Mouse (Mus musculus) spleen, postnatal 0 days (tissue): ENCODE measurements around the gene Gm4763. TPM values are rescaled to one million over a fixed set of nuclear protein-coding genes. Genes with fewer than 3 reads are reported as not detected.

ENCODE experiments used
- polyA plus RNA-seq: library from polyadenylated mRNA; unstranded; fragments of >200 nt; fragmentation: Nextera tagmentation; extraction: Ambion mirVana; gene quantifications from 2 replicates; pipeline ENCODE4 v1.2.1, GENCODE M21; 2015

Gene Gm4763
- polyA plus RNA-seq, result not detected in 2 replicates

GRCm38 (mm10) chr7:24726808-24727207 lies at the start of gene Gm4763:
Gm4763 (minus strand) TSS chr7:24726908.

GRCm38 (mm10) chr7:24760211-24760610 lies 33.5 kb upstream of the Gm4763 start, which contains the start of gene Cd177:
Cd177 (minus strand) TSS chr7:24760311.

GRCm38 (mm10) chr7:24708832-24709292 lies 17.8 kb downstream of the Gm4763 start, which contains the start of gene BC049730:
BC049730 (plus strand) TSS chr7:24709242.

GRCm38 (mm10) chr7:24676575-24676974 lies 50.1 kb downstream of the Gm4763 start, which contains the start of gene Tex101:
Tex101 (minus strand) TSS chr7:24676675.

Other genes with a start within 250 kb of the Gm4763 start
- gene Cadm4, start 244.9 kb downstream of the Gm4763 start, polyA plus RNA-seq, result 5.3 and 6.6 TPM in 2 replicates
- 6.1 and 9.6 TPM in 2 replicates for gene Zfp428, start 219.9 kb downstream of the Gm4763 start, polyA plus RNA-seq
- gene AC161166.1, start 214.5 kb downstream of the Gm4763 start, polyA plus RNA-seq, result 0.11 TPM in 1 of 2 replicates, not detected in the other
- gene Irgq, start 196.2 kb downstream of the Gm4763 start, polyA plus RNA-seq, result 1.5 and 2.0 TPM in 2 replicates
- gene Pinlyp, start 180.8 kb downstream of the Gm4763 start, polyA plus RNA-seq, result 0.21 TPM in 1 of 2 replicates, not detected in the other
- gene Xrcc1, start 180.6 kb downstream of the Gm4763 start, polyA plus RNA-seq, result 40.3 and 40.4 TPM in 2 replicates
- 23.2 and 28.2 TPM in 2 replicates for gene Ethe1, start 139.4 kb downstream of the Gm4763 start, polyA plus RNA-seq
- gene Zfp575, start 139.3 kb downstream of the Gm4763 start, polyA plus RNA-seq, result 1.0 and 1.5 TPM in 2 replicates
- gene Phldb3, start 116.1 kb downstream of the Gm4763 start, polyA plus RNA-seq, result 0.28 and 0.38 TPM in 2 replicates
- gene Lypd3, start 90.4 kb downstream of the Gm4763 start, polyA plus RNA-seq, result 0.10 TPM in 1 of 2 replicates, not detected in the other
- not detected in 2 replicates for gene Tex101, start 50.2 kb downstream of the Gm4763 start, polyA plus RNA-seq
- not detected in 2 replicates for gene BC049730, start 17.7 kb downstream of the Gm4763 start, polyA plus RNA-seq
- 23.7 and 40.3 TPM in 2 replicates for gene Cd177, start 33.4 kb upstream of the Gm4763 start, polyA plus RNA-seq
- gene Ceacam10, start 50.3 kb upstream of the Gm4763 start, polyA plus RNA-seq, result 12.4 and 21.1 TPM in 2 replicates
- gene Gm9844, start 135.3 kb upstream of the Gm4763 start, polyA plus RNA-seq, result 5.9 and 6.7 TPM in 2 replicates
- not detected in 2 replicates for gene Lypd4, start 143.0 kb upstream of the Gm4763 start, polyA plus RNA-seq
- not detected in 2 replicates for gene Dmrtc2, start 143.1 kb upstream of the Gm4763 start, polyA plus RNA-seq
- 2,329 and 2,383 TPM in 2 replicates for gene Rps19, start 157.5 kb upstream of the Gm4763 start, polyA plus RNA-seq
- gene Cd79a, start 170.5 kb upstream of the Gm4763 start, polyA plus RNA-seq, result 41.4 and 57.4 TPM in 2 replicates
- 95.4 and 107 TPM in 2 replicates for gene Arhgef1, start 176.0 kb upstream of the Gm4763 start, polyA plus RNA-seq
- not detected in 2 replicates for gene Gm4881, start 217.6 kb upstream of the Gm4763 start, polyA plus RNA-seq
- 128 and 155 TPM in 2 replicates for gene Rabac1, start 245.8 kb upstream of the Gm4763 start, polyA plus RNA-seq